Mouse (Mus musculus) cerebellum, adult 8-10 months (tissue): ENCODE data around the gene Entpd6.
A peak's percentile ranks its signal among the peaks of the same experiment; 100 is the strongest.

Experiments
- DNase-seq: peaks from one replicate; pipeline ENCODE4 v3.0.0; 2022

Entpd6 gene

DNA sequence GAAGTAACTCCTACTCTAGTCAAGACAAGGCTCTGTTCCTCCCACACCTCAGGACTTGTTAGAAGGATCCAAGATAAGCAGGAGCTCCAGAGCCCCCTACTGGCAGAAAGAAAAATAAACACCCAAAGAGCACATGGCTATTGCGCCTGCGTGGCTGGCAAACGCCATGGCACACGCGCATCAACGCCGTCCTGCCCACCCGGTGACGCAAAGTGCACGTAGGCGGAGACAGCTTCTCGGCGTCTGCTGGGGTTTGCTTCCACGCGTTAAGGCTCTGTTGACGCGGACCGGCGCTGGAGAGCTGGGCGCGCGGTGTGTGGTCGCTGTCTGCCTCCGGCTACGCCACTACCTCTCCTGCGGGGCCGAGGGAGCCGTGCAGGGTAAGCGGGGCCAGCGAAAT is at the start of gene Entpd6:
Gene Entpd6 (plus strand): TSS at position 189 of the 400 bp plus-strand sequence.
- DNase-seq = peak; percentile 97

DNA sequence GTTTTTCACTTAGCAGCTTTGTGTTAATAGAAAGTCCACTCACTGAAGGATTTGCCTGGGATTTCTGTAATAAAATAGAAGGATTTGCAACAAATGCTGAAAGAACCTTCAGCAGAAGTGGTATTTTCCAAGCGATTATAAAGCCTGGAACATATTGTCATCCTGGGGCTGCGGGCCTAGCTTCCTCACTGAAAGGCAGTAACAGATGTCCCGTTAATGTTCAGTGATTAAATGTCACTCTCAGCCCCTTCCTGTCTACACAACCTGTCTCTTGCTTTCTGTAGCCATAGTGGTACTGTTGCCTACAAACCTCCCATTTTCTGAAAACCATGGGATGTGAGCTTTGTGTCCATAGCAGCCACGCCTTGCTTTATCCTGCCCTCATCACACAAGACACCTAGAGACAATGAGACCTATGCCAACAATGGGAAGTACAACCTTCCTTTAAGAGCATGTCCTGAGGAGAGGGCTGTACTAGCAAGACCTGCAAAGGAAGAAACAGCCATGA is 36.6 kb upstream of the Entpd6 start:
- DNase-seq = no peak

DNA sequence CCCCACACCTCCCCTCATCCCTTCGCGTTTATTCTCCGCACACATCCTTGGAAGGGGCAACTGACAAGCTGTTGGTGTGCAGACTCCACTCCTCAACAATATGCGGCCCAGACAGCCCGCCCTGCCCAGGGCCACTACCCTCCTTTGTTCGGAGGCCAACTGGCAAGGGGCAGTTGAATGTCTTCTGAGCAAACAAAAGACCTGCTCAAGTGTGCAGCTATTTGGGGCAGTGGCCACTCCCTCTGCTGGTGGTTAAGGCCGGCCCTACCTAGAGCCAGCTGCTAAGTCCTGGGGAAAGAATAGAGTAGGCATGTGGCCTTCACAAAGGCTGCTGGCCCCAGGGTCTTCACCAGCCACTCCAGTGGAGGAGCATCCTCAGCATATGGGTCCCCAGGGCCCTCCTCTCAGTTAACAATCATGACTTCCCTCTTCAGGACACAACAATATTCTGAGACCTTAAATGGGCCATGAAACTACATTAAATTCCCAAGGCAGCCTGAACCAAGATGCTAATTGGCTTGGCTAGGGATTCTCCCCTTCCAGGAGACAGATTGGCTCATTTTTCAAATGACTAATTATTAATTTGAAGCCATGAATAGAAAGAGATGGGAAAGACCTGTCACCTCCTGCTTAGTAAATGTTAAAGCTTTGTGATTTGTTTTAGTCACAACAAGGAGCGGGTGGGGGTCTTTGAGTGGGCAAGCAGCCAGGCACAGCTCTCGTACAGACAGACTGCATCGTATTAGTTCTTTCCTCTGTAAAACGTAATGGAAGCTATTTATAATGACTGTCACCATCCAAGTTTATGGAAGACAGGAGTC is 12.9 kb upstream of the Entpd6 start:
- no peak for DNase-seq

DNA sequence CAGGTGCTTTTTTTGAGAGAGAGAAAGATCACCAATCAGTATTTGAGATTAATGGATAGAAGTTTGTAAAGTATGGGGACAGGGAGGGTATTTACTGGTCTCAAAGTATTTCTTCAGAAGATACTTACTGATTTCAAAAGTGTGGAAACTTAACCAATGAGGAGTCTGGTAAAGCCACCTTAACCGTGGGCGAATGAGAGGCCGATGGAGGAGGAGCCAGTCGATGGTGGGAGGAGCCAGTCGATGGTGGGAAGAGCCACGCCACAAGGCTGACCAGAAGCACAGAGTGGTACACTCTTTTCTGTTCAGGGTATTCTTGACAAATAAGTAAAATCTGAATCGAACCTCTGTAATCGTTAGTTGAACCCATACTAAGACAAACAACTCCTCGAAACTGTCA is 11.0 kb upstream of the Entpd6 start:
- no peak for DNase-seq

DNA sequence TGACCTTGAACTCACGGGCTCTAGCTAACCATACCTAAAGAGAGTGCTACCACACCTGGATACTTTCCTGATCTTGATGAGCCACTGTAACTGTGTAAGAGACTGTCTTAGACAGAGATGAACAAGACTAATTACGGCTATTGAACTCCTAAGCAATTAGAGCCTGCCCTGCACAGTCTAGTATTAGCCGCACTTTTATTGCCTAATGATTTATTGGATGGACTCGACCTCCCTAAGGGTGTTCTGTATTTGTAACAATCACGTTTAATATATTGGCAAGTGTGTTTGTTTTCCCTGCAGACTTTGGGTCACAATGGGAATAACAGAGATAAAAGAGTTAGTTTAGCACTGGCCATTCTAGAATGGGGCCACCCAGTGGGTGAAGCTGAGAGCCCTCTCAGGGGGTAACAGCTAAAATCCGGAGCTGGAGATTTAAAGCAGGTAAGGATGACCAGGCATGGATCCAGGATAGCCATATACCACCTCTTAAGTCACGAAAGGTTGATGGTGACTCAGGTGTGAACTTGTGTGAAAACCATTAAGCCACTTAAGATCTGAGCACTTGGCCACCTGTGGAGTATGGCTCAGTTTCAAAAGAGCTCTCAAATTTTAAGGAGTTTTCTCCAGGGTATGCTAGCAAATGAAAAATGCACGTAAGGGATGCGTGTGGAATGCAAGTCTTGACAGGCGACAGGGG is 8.5 kb upstream of the Entpd6 start:
- DNase-seq = no peak

DNA sequence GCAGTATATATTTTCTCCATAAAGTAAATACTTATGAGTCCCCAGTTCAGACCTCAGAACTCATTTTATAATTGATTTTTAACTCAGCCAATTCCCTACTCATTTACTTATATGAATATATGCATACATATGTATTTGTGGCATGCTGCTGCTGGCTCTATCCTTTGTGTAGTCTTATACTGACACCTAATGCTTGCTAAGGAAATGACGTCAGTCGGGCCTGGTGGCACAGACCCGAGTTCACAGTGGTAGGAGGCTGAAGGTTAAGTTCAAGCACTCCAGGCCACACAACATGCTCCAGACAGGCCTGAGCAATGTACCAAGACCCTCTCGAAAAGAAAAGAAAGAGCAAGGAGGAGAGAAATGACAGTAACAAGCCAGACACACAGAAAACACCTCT is 7.4 kb upstream of the Entpd6 start:
- DNase-seq = no peak

DNA sequence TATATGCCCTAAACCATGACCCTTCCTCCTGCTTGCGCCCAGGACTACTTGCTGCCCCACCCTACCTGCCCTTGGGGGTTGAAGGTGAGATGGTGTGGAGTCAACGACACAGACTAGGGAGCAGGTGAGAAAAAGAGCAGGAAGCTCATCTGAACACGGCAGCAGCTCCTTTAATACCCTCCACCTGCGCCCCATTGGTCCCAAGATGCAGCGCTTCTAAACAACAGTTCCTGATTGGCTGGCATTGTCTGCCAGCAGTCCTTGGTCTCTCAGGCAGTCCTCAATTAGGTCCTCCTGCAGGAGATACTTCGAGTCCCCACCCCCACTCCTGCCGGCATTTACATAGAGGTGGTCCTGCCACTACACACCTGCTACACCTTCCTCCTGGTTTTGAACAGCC is 3.8 kb upstream of the Entpd6 start:
- no peak for DNase-seq

DNA sequence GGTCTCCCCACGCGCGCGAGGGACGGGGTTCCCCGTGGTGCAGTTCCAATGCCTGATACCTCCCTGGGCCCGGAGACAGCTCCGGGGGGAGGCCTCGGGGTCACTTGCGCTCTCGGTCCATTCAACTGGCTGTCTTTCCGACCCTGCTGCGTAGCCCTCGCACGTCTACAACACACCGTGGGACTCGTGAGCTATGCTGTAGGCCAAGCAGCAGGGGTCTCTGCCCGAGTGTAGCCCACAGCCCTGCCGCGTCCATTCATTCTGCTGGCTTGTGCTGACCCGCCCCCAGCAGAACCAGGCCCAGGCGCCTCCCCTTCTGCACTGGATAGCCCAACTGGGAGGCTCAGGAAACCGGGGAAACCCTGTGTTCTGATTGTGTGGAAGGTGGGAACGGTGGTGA is 441 bp downstream of the Entpd6 start:
- no peak for DNase-seq

DNA sequence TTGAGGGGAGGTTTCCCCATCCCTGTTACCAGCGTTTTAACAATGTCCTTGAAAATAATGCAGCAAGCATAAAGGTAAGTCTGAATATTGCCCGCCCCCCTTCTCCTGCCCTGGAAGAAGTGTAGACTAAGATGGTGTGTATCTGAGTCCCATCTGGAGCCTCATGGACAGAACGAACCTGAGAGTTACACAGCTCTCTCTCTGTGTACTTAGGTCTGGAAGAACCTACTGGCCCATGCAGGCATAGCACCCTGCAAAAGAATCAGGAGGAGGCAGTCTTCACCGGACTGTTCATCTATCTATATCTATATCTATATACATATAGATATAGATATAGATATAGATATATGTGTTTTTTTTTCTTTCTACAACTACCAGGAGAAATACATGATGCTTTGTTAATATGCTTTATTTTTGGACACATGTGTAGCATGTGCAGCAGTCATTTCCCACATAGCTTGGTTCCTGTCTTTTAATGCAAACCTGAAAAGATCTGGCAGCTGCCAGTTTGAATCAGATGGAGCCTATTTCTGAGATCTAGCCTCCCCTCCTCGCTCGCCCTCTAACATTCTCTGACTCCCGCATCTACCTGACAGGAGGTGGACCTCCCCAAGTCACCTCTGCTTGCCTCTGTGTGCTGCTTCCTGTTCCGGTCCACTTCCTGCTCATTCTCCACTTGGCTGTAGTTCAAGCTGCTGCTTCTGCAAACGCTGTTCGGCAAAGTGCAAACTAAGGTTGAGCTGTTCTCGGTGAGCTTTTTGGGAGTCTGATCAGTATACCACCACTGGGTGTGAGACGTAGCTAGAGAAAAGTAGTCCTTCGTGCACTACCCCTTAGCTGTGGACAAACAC is 1.5 kb downstream of the Entpd6 start:
- no peak for DNase-seq

DNA sequence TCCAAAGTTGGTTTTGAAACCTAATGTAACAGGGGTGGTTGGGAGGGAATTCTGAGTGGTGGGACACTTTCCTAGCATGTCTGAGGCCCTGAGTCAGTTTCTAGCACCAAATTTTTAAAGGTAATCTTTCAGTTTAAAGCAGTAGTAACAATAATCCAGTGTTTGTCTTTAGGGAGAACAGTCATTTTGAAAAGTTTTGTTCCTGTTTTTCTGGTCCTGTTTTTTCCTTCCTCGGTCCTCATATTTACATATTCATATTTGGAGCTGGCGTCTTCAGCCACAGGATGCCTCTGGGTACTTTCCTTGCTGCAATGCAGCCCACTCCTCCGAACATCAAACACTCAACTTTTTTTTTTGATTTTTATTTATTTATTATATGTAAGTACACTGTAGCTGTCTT is 6.2 kb downstream of the Entpd6 start:
- no peak for DNase-seq

DNA sequence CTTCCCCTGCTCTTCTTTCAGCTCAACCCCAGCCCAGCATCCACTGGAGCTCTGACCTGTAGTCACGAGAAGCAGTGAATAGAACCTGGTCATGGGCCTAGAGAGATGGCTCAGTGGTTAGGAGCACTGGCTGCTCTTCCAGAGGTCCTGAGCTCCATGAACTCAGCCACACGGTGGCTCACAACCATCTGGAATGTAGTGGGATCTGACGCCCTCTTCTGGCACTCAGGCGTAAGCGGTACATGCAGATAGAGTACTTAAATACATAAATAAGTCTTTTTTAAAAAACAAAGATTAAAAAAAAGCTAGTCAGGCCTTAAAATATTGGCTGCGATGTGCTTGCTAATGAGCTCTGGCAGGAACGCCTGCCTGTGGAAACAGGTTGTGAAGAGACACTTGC is 12.6 kb downstream of the Entpd6 start:
- DNase-seq = no peak

DNA sequence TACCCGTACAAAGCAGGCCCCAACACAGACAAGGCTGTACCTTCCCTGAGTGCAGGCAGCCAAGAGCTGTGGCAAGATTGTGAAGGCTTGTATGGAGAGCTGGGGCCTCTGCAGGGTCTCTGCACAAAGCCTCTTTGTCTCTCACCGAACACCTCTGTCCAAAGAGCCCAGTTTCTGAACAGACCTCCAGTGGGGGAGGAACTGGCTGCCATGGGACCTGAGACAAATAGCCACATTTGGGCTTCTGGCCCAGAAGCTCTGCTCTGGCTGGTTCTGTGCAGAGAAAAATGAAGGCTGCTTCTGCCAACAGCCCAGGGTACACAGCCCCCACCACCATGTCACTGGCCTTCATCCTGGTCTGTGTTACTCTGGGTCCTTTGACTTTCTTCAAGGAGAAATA is 16.8 kb downstream of the Entpd6 start:
- DNase-seq = no peak

DNA sequence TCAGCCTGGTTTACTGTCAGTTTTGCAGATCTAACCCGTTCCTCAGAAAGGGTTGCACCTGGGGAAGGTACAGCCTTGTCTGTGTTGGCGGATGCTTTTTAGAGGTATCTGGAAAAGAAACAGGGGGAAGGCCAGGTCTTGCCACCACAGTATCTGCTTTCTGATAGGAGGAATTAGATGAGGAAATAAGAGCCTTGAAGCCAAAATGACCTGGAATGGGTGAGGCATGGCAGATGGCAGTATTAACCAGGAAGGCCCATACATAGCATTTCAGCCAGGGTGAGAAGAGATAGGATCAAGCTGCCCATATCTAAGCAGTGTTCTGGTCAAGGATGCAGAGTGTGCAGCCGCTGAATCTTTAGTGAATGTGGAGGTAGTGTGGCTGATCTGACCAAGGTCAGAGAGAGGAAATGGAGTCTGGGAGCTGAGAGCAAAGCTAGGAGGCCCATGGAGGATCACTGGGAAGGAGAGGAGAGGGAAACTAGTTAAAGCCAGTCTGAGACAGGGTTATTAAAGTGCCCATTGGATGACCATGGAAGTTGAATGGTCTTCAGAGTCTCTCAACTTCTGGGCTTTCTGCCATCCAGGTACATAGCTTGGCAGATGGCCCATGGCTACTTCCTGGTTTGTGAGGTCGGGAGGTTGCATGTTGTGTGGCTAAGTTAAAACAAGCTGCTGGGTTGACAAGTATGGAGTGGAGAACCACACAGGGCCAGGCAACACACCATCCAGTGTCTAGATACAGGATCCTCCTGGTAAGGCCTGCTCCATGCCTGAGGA is 17.4 kb downstream of the Entpd6 start:
- DNase-seq = no peak

DNA sequence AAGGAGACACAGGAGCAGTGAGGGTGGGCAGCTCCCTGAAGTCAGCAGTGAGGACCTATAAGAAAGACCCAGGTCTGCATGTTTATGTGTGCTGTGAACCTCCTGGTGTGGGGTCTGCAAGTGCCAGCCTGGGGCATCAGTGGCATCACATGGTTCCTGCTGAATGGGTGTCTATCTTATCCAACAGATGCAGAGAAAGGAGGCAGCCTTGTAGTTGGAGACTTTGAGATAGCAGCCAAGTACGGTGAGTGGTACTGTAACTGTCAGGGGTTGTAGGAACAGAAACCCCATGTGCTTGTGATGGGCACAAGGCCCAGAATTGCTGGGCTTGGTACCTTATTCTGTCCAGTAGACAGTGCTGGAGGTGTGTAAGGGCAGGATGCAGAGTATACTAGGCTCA is 19.8 kb downstream of the Entpd6 start:
- DNase-seq = no peak

DNA sequence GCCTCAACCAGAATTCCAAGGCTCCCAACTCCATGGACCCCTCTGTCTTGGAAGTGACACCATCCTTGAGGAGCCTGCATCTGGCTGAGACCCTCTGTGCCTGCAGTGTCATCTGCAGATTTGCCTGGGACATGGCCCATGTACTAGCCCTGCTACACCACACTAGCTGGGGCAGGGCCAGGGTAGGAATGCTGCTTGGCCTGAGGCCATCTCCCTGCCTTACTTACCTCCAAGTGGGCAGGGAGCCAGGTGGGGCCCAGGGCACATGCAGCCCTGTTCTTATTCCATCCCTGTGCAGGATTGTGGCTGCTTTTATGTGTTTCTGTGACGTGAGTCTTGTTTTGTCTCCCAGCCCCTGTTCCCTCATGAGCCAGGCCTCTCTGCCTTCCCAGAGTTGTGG is 21.9 kb downstream of the Entpd6 start:
- DNase-seq = no peak

DNA sequence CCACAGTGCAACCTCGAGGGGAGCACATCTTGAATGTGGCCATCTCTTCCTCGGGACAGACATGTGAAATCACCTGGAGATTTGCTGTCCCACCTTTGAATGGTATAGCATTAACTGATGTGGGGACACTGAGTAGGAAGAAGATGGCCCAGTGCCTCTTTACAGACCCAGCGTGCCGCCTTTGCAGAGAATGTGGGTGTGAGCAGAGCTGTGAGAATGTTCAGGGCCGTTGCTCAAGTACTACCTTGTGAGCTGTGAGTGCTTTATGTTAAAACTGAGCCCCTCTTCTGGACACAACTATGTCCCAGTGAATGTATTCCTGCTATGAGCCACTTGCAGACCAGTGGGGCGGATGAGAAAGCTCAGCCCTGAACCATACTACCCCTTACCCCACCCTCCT is 22.3 kb downstream of the Entpd6 start:
- no peak for DNase-seq

DNA sequence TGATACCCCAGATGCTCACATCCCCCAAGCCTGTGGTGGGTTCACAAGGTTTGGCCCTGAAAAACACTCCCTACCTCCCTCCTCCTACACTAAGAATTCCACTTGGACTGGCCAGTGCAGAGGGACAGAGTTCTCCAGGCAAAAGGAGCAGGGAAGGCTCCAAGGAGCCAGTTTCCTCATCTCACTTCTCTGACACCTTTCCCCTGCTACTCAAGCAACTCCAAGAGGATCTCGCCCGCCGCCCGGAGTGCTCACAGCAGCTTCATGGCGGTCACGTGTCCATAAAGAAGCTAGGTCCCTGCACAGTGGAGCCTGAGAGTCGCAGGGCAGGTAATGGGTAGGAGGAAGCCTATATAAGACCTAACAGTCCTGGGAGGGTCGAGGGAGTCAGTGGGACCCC is 23.2 kb downstream of the Entpd6 start:
- no peak for DNase-seq

DNA sequence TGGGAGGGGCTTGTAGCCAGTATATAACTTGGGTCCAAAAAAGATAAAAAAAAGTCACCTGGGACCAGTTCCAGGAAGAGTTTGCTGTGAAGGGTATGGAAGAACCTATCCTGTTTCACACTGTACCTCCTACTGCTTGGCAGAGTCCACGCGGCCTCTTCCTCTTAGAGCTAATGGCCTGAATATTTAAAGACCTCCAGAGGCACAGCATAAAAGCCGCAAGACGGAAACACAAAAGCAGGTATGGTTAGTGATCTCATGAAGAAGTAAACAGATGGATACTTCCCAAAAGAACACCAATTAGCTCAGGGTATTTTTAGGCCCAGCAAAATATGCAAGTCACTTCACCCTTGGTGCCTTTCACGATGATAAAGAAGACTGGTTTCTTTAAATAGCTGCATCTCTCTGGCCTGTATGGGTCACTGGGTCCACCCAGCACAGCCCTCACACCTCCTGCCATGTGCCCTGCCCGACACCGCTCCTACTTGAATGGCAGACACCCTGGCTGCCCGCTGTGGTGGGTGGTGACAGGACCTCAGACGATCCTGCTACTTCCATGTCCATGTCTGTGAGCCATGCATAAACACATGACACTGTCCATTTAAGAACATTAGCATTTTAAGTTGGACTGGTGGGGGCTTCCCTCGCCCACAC is 23.8 kb downstream of the Entpd6 start:
- no peak for DNase-seq

DNA sequence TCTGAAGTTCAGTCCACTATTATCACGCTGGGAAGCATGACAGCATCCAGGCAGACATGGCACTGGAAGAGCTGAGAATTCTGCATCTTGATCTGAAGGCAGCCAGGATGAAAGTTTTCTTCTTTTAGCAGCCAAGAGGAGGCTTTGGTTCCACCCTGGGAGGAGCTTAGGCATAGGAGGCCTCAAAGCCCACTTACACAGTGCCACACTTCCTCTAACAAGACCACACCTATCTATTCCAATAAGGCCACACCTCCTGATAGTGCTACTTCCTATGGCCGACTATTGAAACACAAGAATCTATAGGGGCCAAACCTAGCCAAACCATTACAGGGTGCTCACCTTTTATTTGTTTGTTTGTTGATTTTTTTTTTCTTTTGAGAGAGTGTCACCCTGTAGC is 34.0 kb downstream of the Entpd6 start:
- no peak for DNase-seq

DNA sequence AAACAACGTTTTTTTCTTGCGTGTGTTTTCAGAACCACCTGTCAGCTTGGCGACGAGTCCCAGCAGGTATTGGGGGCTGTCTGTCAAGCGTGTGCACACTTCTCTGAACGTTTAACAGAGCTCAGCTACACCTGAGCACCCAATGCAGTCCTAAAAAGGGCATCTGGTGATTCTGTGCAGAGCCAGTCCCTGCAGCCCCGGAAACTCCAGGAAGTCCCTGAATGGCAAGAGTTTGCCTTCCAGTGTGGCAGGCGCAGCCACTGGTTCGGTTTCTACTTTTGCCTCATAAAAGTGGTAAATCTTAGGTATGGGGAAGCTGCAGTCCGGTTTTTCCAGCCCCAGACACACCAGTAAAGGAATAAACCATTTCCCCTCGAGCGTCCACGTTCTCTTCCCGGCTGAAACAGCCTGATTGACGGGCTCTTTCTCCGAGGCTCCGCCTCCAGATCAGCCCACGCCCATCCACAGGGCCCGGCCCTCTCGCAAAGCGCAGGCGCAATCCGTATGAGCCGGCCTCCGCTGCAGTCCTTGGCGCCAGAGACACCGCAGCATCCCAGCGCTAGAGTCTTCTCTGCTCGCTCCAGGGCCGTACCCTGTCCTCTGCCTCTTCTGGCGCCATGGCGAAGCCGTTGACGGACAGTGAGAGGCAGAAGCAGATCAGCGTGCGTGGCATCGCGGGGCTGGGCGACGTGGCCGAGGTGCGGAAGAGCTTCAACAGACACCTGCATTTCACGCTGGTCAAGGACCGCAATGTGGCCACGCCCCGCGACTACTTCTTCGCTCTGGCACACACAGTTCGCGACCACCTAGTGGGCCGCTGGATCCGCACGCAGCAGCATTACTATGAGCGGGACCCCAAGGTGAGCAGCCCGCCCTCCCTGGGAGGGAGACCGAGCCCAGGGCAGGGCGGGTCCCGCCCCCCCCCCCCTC is 37.7 kb downstream of the Entpd6 start, which contains the start of gene Pygb:
Gene Pygb (plus strand): TSS at position 485 of the 930 bp plus-strand sequence.
- DNase-seq = peak; percentile 81
